Mouse (Mus musculus) brain, adult 2 months (tissue): ENCODE measurements around the gene Rpn2.

Source experiments
- DNase-seq: peaks from one replicate; pipeline ENCODE4 v3.0.0; 2011; ENCODE audit warnings: low read depth, low spot score

Rpn2 gene

DNA sequence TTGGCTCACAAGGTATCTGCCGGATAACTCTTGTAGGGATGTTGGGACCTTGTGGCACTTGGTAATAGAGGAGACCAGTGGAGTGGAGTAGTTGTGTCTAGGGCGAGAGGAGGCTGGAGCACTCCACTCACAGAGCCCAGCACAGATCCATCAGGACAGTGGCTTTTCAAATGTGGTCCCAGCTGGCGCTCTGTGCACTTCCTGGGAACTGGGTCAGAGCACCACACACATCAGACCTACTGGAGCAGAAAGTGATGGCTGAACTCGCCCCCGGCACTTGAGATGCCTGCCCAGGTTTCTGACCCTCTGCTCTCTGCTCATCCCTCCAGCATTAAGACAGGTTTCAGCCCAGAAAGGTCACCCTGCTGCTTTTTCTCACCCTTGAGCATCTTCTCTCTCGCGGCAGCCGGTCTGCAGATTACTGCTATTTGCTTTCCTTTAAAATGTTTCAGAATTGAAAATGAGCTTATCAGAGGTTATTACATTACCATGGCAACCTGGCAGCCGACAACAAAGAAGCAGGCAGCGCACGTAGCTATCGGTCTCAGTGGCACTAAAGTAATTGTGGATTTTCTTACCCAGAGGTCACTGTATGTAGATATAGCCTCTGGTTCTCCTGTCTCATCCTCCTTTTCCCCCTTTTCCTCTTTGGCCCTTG is 70.4 kb downstream of the Rpn2 start:
- peak; percentile 63 for DNase-seq

DNA sequence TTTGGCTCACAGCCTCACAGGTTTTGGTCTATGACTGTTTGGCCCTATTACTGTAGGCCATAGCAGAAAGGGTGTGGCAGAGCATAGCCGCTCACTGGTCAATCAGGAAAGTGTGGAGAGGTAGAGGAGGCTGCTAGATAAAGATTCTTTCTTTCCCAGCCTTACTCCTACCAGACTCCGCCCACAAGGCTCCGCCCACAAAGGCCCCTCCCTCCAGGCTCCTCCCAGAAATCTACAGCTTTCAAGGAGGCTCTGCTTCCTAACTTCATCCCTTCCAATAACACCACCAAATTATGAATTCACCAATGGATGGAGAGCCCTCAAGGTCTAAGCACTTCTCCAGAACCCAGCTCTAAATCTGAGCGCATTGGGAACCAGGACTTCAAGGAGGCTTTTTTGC is 74.4 kb downstream of the Rpn2 start:
- no peak for DNase-seq

DNA sequence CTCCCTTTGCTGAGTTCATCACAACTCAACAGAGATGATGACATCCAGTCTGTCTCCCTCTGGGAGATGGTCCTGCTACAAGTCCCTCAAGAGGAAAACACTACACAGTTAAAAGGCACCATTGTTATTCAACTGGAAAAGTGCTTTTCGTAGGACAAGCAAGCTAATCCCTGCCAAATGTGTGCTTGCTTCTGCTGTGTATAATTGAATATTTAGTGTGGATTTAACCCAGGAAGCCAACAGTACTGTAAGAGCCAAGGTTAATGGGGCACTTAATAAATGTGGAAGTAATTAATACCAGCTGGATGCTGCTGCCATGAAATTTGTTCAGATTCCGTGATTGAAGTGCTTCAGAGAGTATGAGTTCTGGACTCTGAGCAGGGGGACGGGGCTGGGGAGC is 75.3 kb downstream of the Rpn2 start:
- peak; percentile 13 for DNase-seq

DNA sequence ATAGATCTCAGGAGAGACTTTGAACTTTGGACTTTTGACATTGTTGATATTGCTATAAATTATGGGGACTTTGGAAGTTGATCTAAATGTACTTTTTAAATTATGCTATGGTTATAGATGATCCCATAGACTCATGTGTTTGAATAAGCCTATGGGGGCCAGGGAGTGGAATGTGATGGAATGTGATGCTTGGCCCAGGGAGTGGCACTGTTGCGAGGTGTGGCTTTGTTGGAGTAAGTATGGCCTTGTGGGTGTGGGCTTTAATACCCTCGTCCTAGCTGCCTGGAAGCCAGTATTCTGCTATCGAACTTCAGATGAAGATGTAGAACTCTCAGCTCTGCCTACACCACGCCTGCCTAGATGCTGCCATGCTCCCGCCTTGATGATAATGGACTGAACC is 81.2 kb downstream of the Rpn2 start:
- no peak for DNase-seq

DNA sequence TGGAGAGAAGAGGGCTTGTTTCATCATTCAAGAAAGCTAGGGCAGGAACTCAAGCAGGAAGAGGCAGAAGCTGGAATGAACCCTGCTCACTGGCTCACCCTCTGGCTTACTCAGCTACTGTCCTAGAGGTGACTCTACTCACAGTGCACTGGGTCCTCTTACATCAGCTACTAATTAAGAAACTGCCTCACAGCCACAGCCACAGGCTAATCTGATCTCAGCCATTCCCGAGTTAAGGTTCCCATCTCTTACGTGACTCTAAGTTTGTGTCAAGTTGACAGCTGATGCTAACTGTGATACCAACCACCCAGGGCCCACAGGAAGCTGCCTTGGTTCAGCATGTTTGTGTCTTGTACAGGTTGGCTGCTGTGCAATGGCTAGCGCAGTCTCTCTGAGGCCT is 84.2 kb downstream of the Rpn2 start:
- DNase-seq = no peak

DNA sequence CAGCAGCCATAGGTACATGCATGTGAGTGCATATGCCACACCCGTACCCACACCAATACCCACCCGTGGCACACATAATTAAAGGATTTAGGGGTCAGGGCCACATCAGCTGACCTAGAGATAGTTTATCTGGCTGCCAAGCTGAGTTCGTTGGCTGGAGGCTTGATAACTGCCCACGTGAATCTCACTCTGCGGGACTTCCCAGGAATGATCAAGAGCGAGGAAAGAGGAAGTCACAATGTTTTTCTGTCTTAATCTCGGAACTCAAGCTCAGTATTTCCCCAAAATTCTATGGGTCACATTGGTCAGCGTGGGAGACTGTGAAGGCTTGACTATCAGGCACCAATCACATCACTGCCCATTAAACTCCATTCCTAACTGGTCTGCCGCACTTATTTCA is 87.9 kb downstream of the Rpn2 start:
- no peak for DNase-seq

DNA sequence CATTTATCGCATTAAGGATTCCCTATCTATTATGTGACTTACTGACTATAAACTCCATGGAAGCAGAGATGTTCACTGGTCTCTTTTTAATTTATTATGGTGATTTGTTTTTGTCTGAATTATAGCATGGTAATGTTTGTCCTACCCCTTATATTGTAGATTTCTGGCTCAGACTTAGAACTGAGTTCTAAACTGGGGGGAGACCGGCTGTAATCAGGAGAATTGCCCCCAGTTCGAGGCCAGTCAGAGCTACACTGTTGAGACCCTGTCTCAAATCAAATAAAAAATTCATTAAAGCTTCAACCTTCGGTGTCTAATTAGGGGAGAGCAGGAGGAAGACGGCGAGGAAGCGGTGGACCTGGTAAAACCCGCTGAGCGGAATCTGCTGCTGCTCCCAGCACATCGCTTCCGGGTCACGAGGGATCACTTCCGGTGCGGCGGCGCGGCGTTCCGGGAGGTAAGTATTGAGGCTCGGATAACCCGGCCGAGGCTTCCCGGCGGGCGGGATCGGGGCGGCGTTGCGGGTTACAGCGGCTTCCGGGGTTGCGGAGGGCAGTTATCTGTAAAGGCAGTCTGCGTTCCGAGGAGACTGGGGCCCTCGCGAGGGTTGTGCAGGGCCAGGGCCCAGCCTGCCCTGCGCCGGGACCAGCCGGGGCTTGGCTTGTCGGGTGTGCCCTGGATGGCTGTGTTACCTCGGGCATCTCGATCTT is 88.5 kb downstream of the Rpn2 start, which contains the start of gene Manbal:
TSS of gene Manbal (plus strand) at position 411 of the 710 bp plus-strand sequence.
- peak; percentile 94 for DNase-seq

DNA sequence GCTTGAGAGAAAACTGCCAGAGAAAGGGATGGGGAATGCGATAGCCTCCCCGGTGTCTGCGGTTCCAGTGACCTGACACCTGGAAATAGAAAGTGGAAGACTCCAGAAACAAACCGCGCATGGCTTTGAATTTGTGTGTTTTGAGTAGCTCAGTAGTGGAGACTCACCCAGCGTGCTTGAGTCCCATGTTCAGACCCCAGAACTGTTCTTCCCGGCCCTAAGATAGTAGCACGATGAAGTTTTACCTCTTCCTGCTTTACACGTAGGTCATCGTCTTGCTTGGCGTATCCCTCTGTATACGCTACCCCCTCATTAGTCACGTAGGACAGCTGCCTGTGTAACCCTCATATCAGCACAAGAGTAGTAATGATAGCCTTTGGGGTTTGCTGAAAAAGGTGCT is 89.2 kb downstream of the Rpn2 start:
- DNase-seq = no peak

DNA sequence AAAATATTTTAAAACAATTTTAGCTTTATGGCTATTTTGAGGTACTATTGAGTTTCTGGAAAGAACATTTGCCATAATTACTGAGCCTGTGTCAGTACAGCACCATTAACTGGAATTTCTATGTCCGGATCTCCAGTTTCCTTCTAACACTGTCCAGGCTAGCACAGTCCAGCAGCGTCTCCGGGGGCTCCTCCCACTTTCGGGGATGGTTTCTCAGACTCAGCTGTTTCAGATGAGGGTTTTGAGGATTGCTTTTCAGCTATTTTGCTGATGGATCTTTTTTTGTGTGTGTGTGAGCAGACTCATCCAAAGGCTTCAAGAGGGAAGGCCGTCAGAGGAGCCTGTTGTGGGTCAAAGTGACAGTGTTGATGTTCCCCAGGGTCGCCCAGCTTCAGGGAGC is 92.9 kb downstream of the Rpn2 start:
- DNase-seq = no peak

DNA sequence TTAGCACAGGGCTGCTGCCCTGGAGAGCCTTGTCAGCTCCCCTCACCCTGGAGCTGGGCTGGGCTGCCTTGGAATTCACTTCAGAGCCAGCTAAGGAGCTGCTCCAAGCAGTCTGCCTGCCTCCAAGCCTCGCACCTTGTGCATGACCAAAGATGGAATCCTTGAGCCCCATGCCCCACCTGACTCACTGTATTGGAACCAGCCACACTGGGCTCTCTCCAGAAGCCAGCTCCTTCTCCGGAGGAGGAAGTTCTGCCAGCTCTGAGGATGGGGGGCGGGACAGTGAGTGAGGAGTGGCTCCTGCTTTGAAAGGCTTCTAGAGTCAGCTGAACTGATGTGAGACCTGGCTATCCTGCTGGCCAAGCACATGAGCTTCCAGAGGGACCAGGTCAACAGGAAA is 94.9 kb downstream of the Rpn2 start:
- DNase-seq = no peak

DNA sequence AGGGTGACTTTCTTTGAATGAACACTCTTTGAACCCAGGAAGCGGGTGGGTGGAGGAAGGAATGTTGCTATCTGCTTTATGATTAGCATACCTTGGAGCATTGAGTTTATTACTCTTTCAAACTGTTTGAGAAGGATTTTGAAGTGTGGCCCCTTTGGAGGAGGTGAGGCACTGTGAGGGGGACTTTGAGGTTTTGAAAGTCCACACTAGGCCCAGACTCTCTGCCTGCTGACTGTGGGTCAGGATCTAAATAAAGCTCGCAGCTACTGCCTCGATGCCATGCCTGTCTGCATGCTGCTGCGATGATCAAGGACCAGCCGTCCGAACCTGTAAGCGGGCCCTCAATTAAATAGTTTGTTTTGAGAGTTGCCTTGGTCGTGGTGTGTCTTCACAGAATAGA is 96.2 kb downstream of the Rpn2 start:
- no peak for DNase-seq
